Mouse (Mus musculus): ENCODE measurements around the gene Rara.
"Not testable (repeated sequence)": the region's sequence is repeated elsewhere in the genome, so short reads cannot be mapped to it uniquely, and the experiment has no call there.

The Rara gene

GRCm38 (mm10) chr11:98922851-98923711 is 4.5 kb upstream of the Rara start:
- not testable (repeated sequence) for DNase-seq

- no peak for DNase-seq
These were observed 2.9 kb upstream of the Rara start for GRCm38 (mm10) chr11:98924633-98925175.

GRCm38 (mm10) chr11:98925265-98925721 is 2.3 kb upstream of the Rara start:
- DNase-seq: no peak

GRCm38 (mm10) chr11:98925868-98926311 is 1.7 kb upstream of the Rara start:
- no peak for DNase-seq

GRCm38 (mm10) chr11:98926553-98926952 is 1.1 kb upstream of the Rara start:
- DNase-seq: no peak

- DNase-seq: peak in 1 of 2 experiments; percentile 50
These were observed 722 bp downstream of the Rara start for GRCm38 (mm10) chr11:98928186-98928893.

GRCm38 (mm10) chr11:98929503-98929902 is 1.9 kb downstream of the Rara start:
- no peak for DNase-seq

GRCm38 (mm10) chr11:98930127-98930601 is 2.5 kb downstream of the Rara start:
- no peak for DNase-seq

GRCm38 (mm10) chr11:98930773-98931512 is 3.3 kb downstream of the Rara start:
- DNase-seq: no peak

GRCm38 (mm10) chr11:98931513-98932292 is 4.1 kb downstream of the Rara start:
- peak in 1 of 2 experiments; percentile 39 for DNase-seq

GRCm38 (mm10) chr11:98932293-98933091 is 4.9 kb downstream of the Rara start:
- no peak for DNase-seq

- peak in 1 of 2 experiments; percentile 71 for DNase-seq
These were observed 5.5 kb downstream of the Rara start for GRCm38 (mm10) chr11:98933151-98933550.

GRCm38 (mm10) chr11:98933847-98934246 is 6.2 kb downstream of the Rara start:
- not testable (repeated sequence) for DNase-seq

GRCm38 (mm10) chr11:98934367-98934766 is 6.7 kb downstream of the Rara start:
- DNase-seq: no peak

- peak; percentile 91 for DNase-seq
These were observed 7.5 kb downstream of the Rara start for GRCm38 (mm10) chr11:98935123-98935522.

GRCm38 (mm10) chr11:98936170-98936569 is 8.6 kb downstream of the Rara start:
- peak in 1 of 2 experiments; percentile 65 for DNase-seq

- DNase-seq: peak in 1 of 2 experiments; percentile 45
These were observed 9.2 kb downstream of the Rara start for GRCm38 (mm10) chr11:98936606-98937409.

GRCm38 (mm10) chr11:98937410-98937913 is 9.8 kb downstream of the Rara start:
- DNase-seq: peak; percentile 91 to 93

GRCm38 (mm10) chr11:98937914-98938694 is 10.5 kb downstream of the Rara start:
- peak in 1 of 2 experiments; percentile 63 for DNase-seq
